Mouse (Mus musculus) MEL (cell line): Measurements from ENCODE around the gene Tcte2.

Experiments used
- CTCF ChIP-seq, 3 experiments: IDR thresholded peaks in 2 of 3; conservative IDR thresholded peaks in 1 of 3; 2 replicates each; pipeline ENCODE4 v1.5.1; 2011 to 2012; ENCODE audit warnings: low read length in 3 of 3, low read depth in 2 of 3, mild to moderate bottlenecking in 2 of 3, improper control_type of control experiment in 1 of 3, inconsistent platforms in 1 of 3, mixed read lengths in 1 of 3, moderate library complexity in 1 of 3; ENCODE audit not compliant: control insufficient read depth in 1 of 3, insufficient read depth in 1 of 3, poor library complexity in 1 of 3, severe bottlenecking in 1 of 3
- ETS1 ChIP-seq: IDR thresholded peaks from 2 replicates; pipeline ENCODE4 v1.6.1; 2012; ENCODE audit warnings: low read depth, mild to moderate bottlenecking, inconsistent platforms, low read length, improper control_type of control experiment, moderate library complexity
- GATA1 ChIP-seq: IDR thresholded peaks from 2 replicates; pipeline ENCODE4 v1.6.1; 2011; ENCODE audit warnings: low read depth, low read length, improper control_type of control experiment
- MAZ ChIP-seq: IDR thresholded peaks from 2 replicates; pipeline ENCODE4 v1.6.1; 2012; ENCODE audit warnings: low read depth, mild to moderate bottlenecking, inconsistent platforms, low read length, improper control_type of control experiment
- MEF2A ChIP-seq: IDR thresholded peaks from 2 replicates; pipeline ENCODE4 v1.6.1; 2014; ENCODE audit warnings: low read depth, mild to moderate bottlenecking, inconsistent platforms, low read length, improper control_type of control experiment; ENCODE audit not compliant: poor library complexity, insufficient replicate concordance, severe bottlenecking; ENCODE audit errors: extremely low read depth
- NELFE ChIP-seq: IDR thresholded peaks from 2 replicates; pipeline ENCODE4 v1.6.1; 2011; ENCODE audit warnings: low read depth, low read length, improper control_type of control experiment
- POLR2A ChIP-seq, 2 experiments: IDR thresholded peaks; 2 replicates each; pipeline ENCODE4 v1.6.1; 2011 to 2012; ENCODE audit warnings: low read length in 2 of 2, mild to moderate bottlenecking in 2 of 2, control low read depth in 1 of 2, improper control_type of control experiment in 1 of 2, low read depth in 1 of 2, moderate library complexity in 1 of 2; ENCODE audit not compliant: control insufficient read depth in 1 of 2, insufficient read depth in 1 of 2, poor library complexity in 1 of 2
- SIN3A ChIP-seq: IDR thresholded peaks from 2 replicates; pipeline ENCODE4 v1.6.1; 2012; ENCODE audit warnings: low read length, improper control_type of control experiment, inconsistent platforms

DNA sequence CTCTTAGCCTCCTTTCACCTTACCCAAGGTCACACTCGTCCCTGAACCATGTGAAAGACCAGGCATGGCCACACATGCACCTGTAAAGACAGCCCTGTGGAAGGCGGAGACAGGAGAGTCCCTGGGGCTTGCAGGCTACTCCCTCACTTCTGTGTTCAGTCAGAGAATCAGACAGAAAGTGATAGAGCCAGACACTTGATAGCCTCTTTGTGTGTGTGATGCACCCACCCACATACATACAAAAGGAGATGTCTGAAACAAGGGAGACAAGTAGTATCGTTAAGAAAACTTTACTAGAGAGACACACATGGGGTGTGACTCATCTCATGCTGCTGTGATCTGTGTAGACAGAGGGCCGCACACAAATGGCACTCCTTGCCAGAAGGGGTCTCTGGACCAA lies 81.3 kb downstream of the Tcte2 start:
- TF ChIP-seq CTCF (IDR thresholded peaks at IDR 0.05 in 2 of 3, conservative IDR thresholded peaks at IDR 0.05 in 1 of 3; ENCODE audit: control insufficient read depth in 1 of 3, insufficient read depth in 1 of 3, low read depth in 2 of 3, low read length in 3 of 3, poor library complexity in 1 of 3, severe bottlenecking in 1 of 3) (no peak), POLR2A (IDR thresholded peaks at IDR 0.05; ENCODE audit: control insufficient read depth in 1 of 2, insufficient read depth in 1 of 2, low read depth in 1 of 2, low read length in 2 of 2, poor library complexity in 1 of 2) (no peak), NELFE (no peak), GATA1 (no peak), MEF2A (no peak), ETS1 (no peak), SIN3A (no peak), MAZ (no peak)
